Mouse (Mus musculus) neural tube, embryonic 12.5 days (tissue): Measurements from ENCODE around the gene Parvb. TPM values are rescaled to one million over a fixed set of nuclear protein-coding genes. Genes with fewer than 3 reads are reported as not detected.
"Not testable (repeated sequence)": the region's sequence is repeated elsewhere in the genome, so short reads cannot be mapped to it uniquely, and the experiment has no call there.

Source experiments
- ATAC-seq: fragments of 200-750 bp; cut with Nextera tagmentation; 2 replicates; pipeline ENCODE4 v1.8.0; 2017; ENCODE audit warnings: low read depth, mild to moderate bottlenecking, moderate TSS enrichment, moderate library complexity; ENCODE audit not compliant: low FRiP score
- H3K27ac ChIP-seq: fragments of 300-500 bp; sonication (generic); 2 replicates; pipeline ENCODE4 v1.5.1; 2016
- H3K27me3 ChIP-seq: fragments of 300-500 bp; sonication (generic); replicated peaks from 2 replicates; pipeline ENCODE4 v1.6.1; 2016; ENCODE audit warnings: mild to moderate bottlenecking
- H3K36me3 ChIP-seq: fragments of 300-500 bp; sonication (generic); 2 replicates; pipeline ENCODE4 v1.6.1; 2016; ENCODE audit warnings: mild to moderate bottlenecking
- H3K4me1 ChIP-seq: fragments of 300-500 bp; sonication (generic); 2 replicates; pipeline ENCODE4 v1.6.1; 2016
- H3K4me2 ChIP-seq: fragments of 300-500 bp; sonication (generic); replicated peaks from 2 replicates; pipeline ENCODE4 v1.6.1; 2016; ENCODE audit warnings: mild to moderate bottlenecking
- H3K4me3 ChIP-seq: fragments of 300-500 bp; sonication (generic); 2 replicates; pipeline ENCODE4 v1.5.1; 2016
- H3K9ac ChIP-seq: fragments of 300-500 bp; sonication (generic); 2 replicates; pipeline ENCODE4 v1.6.1; 2016; ENCODE audit warnings: mild to moderate bottlenecking
- H3K9me3 ChIP-seq: fragments of 300-500 bp; sonication (generic); 2 replicates; pipeline ENCODE4 v1.6.1; 2016; ENCODE audit warnings: mild to moderate bottlenecking
- WGBS: fragments of 180-500 bp; shearing (Covaris S2); methylation state at CpG from one replicate; pipeline ENCODE4 v1.1.7; 2016; 5-methylcytosine and 5-hydroxymethylcytosine counted together
- polyA plus RNA-seq: library from polyadenylated mRNA; unstranded; fragments of >200 nt; fragmentation: Nextera tagmentation; extraction: Ambion mirVana; gene quantifications from 2 replicates; pipeline ENCODE4 v1.2.1, GENCODE M21; 2016

Gene Parvb
- polyA plus RNA-seq, 1 experiment from 2014 or later = 6.4 TPM

- Histone ChIP-seq H3K4me3 (no peak overlapping the region), H3K4me2 (no peak overlapping the region), H3K4me1 (peaks cover 3% of the 10 kb centered on the region; the same call in 1 of the 2 replicates), H3K36me3 (no peaks in the 10 kb centered on the region), H3K27me3 (no peaks in the 10 kb centered on the region), H3K9ac (no peak overlapping the region), H3K27ac (no peak overlapping the region), H3K9me3 (no peaks in the 10 kb centered on the region)
- ATAC-seq = no peak
- WGBS = 58% methylated on average over 5 of the region's 5 CpGs
Measured at GRCm38 (mm10) chr15:84284059-84284458, 52.2 kb downstream of the Parvb start.

- H3K4me2 ChIP-seq = no peak overlapping the region
- ATAC-seq = no peak
- H3K27ac ChIP-seq = no peak overlapping the region
- 79% methylated on average over 7 of the region's 7 CpGs for WGBS
- H3K4me3 ChIP-seq = no peak overlapping the region
- H3K27me3 ChIP-seq = no peaks in the 10 kb centered on the region
- peaks cover 3% of the 10 kb centered on the region; the same call in 1 of the 2 replicates for H3K4me1 ChIP-seq
- H3K36me3 ChIP-seq = no peaks in the 10 kb centered on the region
- H3K9ac ChIP-seq = no peak overlapping the region
- no peaks in the 10 kb centered on the region for H3K9me3 ChIP-seq
Measured at GRCm38 (mm10) chr15:84285453-84285852, 53.6 kb downstream of the Parvb start.

GRCm38 (mm10) chr15:84288953-84289352 lies 57.1 kb downstream of the Parvb start:
- not testable (repeated sequence) for H3K36me3 ChIP-seq, H3K27ac ChIP-seq, H3K4me2 ChIP-seq, H3K9me3 ChIP-seq, ATAC-seq, H3K27me3 ChIP-seq, H3K4me1 ChIP-seq, H3K9ac ChIP-seq, H3K4me3 ChIP-seq
- 88% methylated on average over 1 of the region's 1 CpGs for WGBS

GRCm38 (mm10) chr15:84291097-84291496 lies 59.3 kb downstream of the Parvb start:
- H3K27me3 ChIP-seq = no peaks in the 10 kb centered on the region
- 91% methylated on average over 5 of the region's 5 CpGs for WGBS

GRCm38 (mm10) chr15:84293590-84293989 lies 61.7 kb downstream of the Parvb start:
- ATAC-seq = no peak
- no peak overlapping the region for H3K9ac ChIP-seq

More at GRCm38 (mm10) chr15:84291097-84291496, 59.3 kb downstream of the Parvb start:
- Histone ChIP-seq H3K27ac (no peak overlapping the region), H3K4me2 (no peak overlapping the region), H3K4me1 (no peaks in the 10 kb centered on the region; the same call in 1 of the 2 replicates), H3K4me3 (no peak overlapping the region), H3K36me3 (no peaks in the 10 kb centered on the region), H3K9me3 (no peaks in the 10 kb centered on the region), H3K9ac (no peak overlapping the region)
- no peak for ATAC-seq

GRCm38 (mm10) chr15:84294391-84294790 lies 62.5 kb downstream of the Parvb start:
- H3K4me2 ChIP-seq = no peak overlapping the region
- no peaks in the 10 kb centered on the region for H3K36me3 ChIP-seq
- H3K9ac ChIP-seq = no peak overlapping the region
- no peak overlapping the region for H3K4me3 ChIP-seq
- H3K27me3 ChIP-seq = no peaks in the 10 kb centered on the region
- H3K27ac ChIP-seq = no peak overlapping the region
- peaks cover 19% of the 10 kb centered on the region for H3K4me1 ChIP-seq
- WGBS = 80% methylated on average over 8 of the region's 9 CpGs
- H3K9me3 ChIP-seq = no peaks in the 10 kb centered on the region
- ATAC-seq = no peak

More at GRCm38 (mm10) chr15:84293590-84293989, 61.7 kb downstream of the Parvb start:
- H3K27me3 ChIP-seq = no peaks in the 10 kb centered on the region
- peaks cover 11% of the 10 kb centered on the region for H3K4me1 ChIP-seq
- H3K9me3 ChIP-seq = no peaks in the 10 kb centered on the region
- H3K4me2 ChIP-seq = no peak overlapping the region
- no peak overlapping the region for H3K4me3 ChIP-seq
- WGBS = 83% methylated on average over 12 of the region's 12 CpGs
- H3K36me3 ChIP-seq = no peaks in the 10 kb centered on the region
- H3K27ac ChIP-seq = no peak overlapping the region

- Histone ChIP-seq H3K9ac (no peak overlapping the region), H3K27me3 (no peaks in the 10 kb centered on the region), H3K27ac (no peak overlapping the region), H3K36me3 (no peaks in the 10 kb centered on the region), H3K4me2 (no peak overlapping the region), H3K4me3 (no peak overlapping the region), H3K9me3 (no peaks in the 10 kb centered on the region), H3K4me1 (peaks cover 27% of the 10 kb centered on the region)
- ATAC-seq = no peak
- 76% methylated on average over 10 of the region's 10 CpGs for WGBS
Measured at GRCm38 (mm10) chr15:84295225-84295624, 63.4 kb downstream of the Parvb start.

- no peak overlapping the region for H3K4me2 ChIP-seq
- H3K9ac ChIP-seq = no peak overlapping the region
- H3K9me3 ChIP-seq = no peaks in the 10 kb centered on the region
- ATAC-seq = no peak
- 62% methylated on average over 8 of the region's 8 CpGs for WGBS
- H3K36me3 ChIP-seq = no peaks in the 10 kb centered on the region
- H3K27ac ChIP-seq = no peak overlapping the region
- no peaks in the 10 kb centered on the region for H3K27me3 ChIP-seq
- H3K4me1 ChIP-seq = peaks cover 49% of the 10 kb centered on the region
- H3K4me3 ChIP-seq = no peak overlapping the region
Measured at GRCm38 (mm10) chr15:84297454-84297853, 65.6 kb downstream of the Parvb start.

- H3K9ac ChIP-seq = no peak overlapping the region
- H3K27me3 ChIP-seq = no peaks in the 10 kb centered on the region
- H3K4me2 ChIP-seq = peak overlapping the region; percentile 42
- no peaks in the 10 kb centered on the region for H3K36me3 ChIP-seq
- no peak overlapping the region for H3K4me3 ChIP-seq
- 13% methylated on average over 13 of the region's 13 CpGs for WGBS
- H3K4me1 ChIP-seq = peaks cover 64% of the 10 kb centered on the region
- ATAC-seq = peak; percentile 35; the same call in 1 of the 2 replicates
- H3K27ac ChIP-seq = no peak overlapping the region
- no peaks in the 10 kb centered on the region for H3K9me3 ChIP-seq
Measured at GRCm38 (mm10) chr15:84298804-84299370, 67.0 kb downstream of the Parvb start.

- Histone ChIP-seq H3K4me2 (peak overlapping the region; percentile 42), H3K9me3 (no peaks in the 10 kb centered on the region), H3K4me1 (peaks cover 70% of the 10 kb centered on the region), H3K27ac (0 out of 2 replicates have a peak overlapping the region, but pooled peaks have one; percentile 32), H3K36me3 (no peaks in the 10 kb centered on the region), H3K9ac (no peak overlapping the region; the same call in 1 of the 2 replicates), H3K27me3 (no peaks in the 10 kb centered on the region), H3K4me3 (no peak overlapping the region)
- ATAC-seq = peak; percentile 39; the same call in 1 of the 2 replicates
- 14% methylated on average over 9 of the region's 9 CpGs for WGBS
Measured at GRCm38 (mm10) chr15:84299662-84300333, 68.0 kb downstream of the Parvb start.

GRCm38 (mm10) chr15:84300591-84300990 lies 68.7 kb downstream of the Parvb start:
- no peak overlapping the region for H3K4me3 ChIP-seq
- 0 out of 2 replicates have a peak overlapping the region, but pooled peaks have one; percentile 32 for H3K27ac ChIP-seq
- 52% methylated on average over 2 of the region's 2 CpGs for WGBS
- H3K4me1 ChIP-seq = peaks cover 74% of the 10 kb centered on the region
- no peak overlapping the region; the same call in 1 of the 2 replicates for H3K9ac ChIP-seq
- H3K9me3 ChIP-seq = no peaks in the 10 kb centered on the region
- no peaks in the 10 kb centered on the region for H3K36me3 ChIP-seq
- H3K27me3 ChIP-seq = no peaks in the 10 kb centered on the region
- ATAC-seq = no peak
- H3K4me2 ChIP-seq = peak overlapping the region; percentile 42

- Histone ChIP-seq H3K4me2 (no peak overlapping the region), H3K9ac (no peak overlapping the region)
- ATAC-seq = no peak
Measured at GRCm38 (mm10) chr15:84301026-84301425, 69.2 kb downstream of the Parvb start.

More at GRCm38 (mm10) chr15:84301026-84301425, 69.2 kb downstream of the Parvb start:
- H3K27ac ChIP-seq = no peak overlapping the region
- H3K36me3 ChIP-seq = no peaks in the 10 kb centered on the region
- no peaks in the 10 kb centered on the region for H3K9me3 ChIP-seq
- 18% methylated on average over 7 of the region's 7 CpGs for WGBS
- H3K4me1 ChIP-seq = peaks cover 78% of the 10 kb centered on the region
- H3K27me3 ChIP-seq = no peaks in the 10 kb centered on the region
- no peak overlapping the region for H3K4me3 ChIP-seq
